Comparison of ENCODE assay signal across 19 mouse cellular contexts in the genomic region with DNA sequence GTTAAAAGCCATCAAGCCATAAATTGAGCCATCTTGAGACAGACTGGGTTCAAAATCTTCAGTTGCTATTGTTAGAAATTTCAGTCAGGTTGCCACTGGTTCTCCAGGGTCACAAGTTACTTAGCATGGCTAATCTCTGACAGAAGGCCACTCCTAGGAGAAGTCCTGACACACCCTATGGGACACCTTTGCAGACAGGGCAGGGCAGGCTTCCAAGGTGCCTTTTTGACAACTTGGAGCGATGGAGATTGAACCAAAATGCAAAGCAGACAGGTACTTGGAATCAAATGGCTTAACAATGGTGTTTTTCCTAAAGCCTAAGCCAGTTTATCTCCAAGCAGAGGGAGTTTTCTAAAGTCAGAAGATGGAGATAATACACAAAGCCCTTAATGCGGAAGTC.
"Had no signal": no experiment of that assay in that cellular context is flagged by ENCODE, and none has a peak within 500 bp of the region (broad histone marks: within the 10 kb centered on the region; RNA-seq: fewer than 3 reads in every experiment).

No protein-coding gene starts in this region.

- DNase-seq: lung, adult 2 months; lung, postnatal 10 days; lung, postnatal 4 days; midbrain, embryonic 14.5 days; retina, postnatal 1 day; right cerebral cortex, adult 18-20 months; right cerebral cortex, postnatal 25 days; right cerebral cortex, postnatal 4 days; spleen, adult 18-20 months; thymus, adult 18-20 months; thymus, postnatal 25 days; thymus, postnatal 4 days had no signal

- H3K4me2 ChIP-seq: lung, embryonic 15.5 days; midbrain, embryonic 12.5 days; neural tube, embryonic 13.5 days; neural tube, embryonic 15.5 days had no signal

- H3K4me3 ChIP-seq: lung, embryonic 15.5 days; midbrain, embryonic 10.5 days; midbrain, embryonic 12.5 days; myocyte; neural tube, embryonic 13.5 days; neural tube, embryonic 15.5 days had no signal

- ATAC-seq: midbrain, embryonic 16.5 days had no signal

- H3K9ac ChIP-seq: lung, embryonic 15.5 days; midbrain, embryonic 12.5 days; neural tube, embryonic 13.5 days; neural tube, embryonic 15.5 days had no signal

- H3K9me3 ChIP-seq: lung, embryonic 15.5 days; midbrain, embryonic 10.5 days; midbrain, embryonic 12.5 days; neural tube, embryonic 13.5 days; neural tube, embryonic 15.5 days had no signal

- H3K27me3 ChIP-seq: lung, embryonic 15.5 days; midbrain, embryonic 12.5 days; neural tube, embryonic 13.5 days; neural tube, embryonic 15.5 days had no signal

- H3K27ac ChIP-seq: lung, embryonic 15.5 days; midbrain, embryonic 10.5 days; midbrain, embryonic 12.5 days; neural tube, embryonic 13.5 days; neural tube, embryonic 15.5 days had no signal

- H3K36me3 ChIP-seq: lung, embryonic 15.5 days; midbrain, embryonic 10.5 days; midbrain, embryonic 12.5 days; neural tube, embryonic 13.5 days; neural tube, embryonic 15.5 days had no signal

- H3K4me1 ChIP-seq: midbrain, embryonic 10.5 days; midbrain, embryonic 12.5 days; neural tube, embryonic 13.5 days; neural tube, embryonic 15.5 days had no signal
